Mouse (Mus musculus) myocyte (in vitro differentiated cells): ENCODE data around the gene Stil. TPM values are rescaled to one million over a fixed set of nuclear protein-coding genes. Genes with fewer than 3 reads are reported as not detected.

Experiments
- H3K27me3 ChIP-seq: one replicate; pipeline ENCODE4 v1.6.1; 2011; ENCODE audit not compliant: control insufficient read depth, insufficient read depth, insufficient read length
- H3K36me3 ChIP-seq: one replicate; pipeline ENCODE4 v1.6.1; 2011; ENCODE audit not compliant: control insufficient read depth, insufficient read depth
- H3K4me2 ChIP-seq: one replicate; pipeline ENCODE4 v1.6.1; 2011; ENCODE audit warnings: low read depth, control low read depth
- H3K4me3 ChIP-seq: one replicate; pipeline ENCODE4 v1.5.1; 2011; ENCODE audit warnings: mild to moderate bottlenecking, control low read depth, moderate library complexity
- H3K79me2 ChIP-seq: one replicate; pipeline ENCODE4 v1.6.1; 2011; ENCODE audit not compliant: control insufficient read depth, insufficient read depth
- H3ac ChIP-seq: one replicate; pipeline ENCODE4 v1.6.1; 2011; ENCODE audit not compliant: control insufficient read depth, insufficient read length
- CEBPB ChIP-seq: IDR thresholded peaks from 2 replicates; pipeline ENCODE4 v1.6.1; 2011; ENCODE audit warnings: mild to moderate bottlenecking, moderate library complexity; ENCODE audit not compliant: poor library complexity, insufficient read depth, severe bottlenecking
- E2F4 ChIP-seq: IDR thresholded peaks from one replicate; pipeline ENCODE4 v1.6.1; 2011; ENCODE audit warnings: mild to moderate bottlenecking, control low read depth, moderate library complexity; ENCODE audit not compliant: insufficient read depth
- MAX ChIP-seq: IDR thresholded peaks from one replicate; pipeline ENCODE4 v1.6.1; 2011; ENCODE audit warnings: low read depth, mild to moderate bottlenecking, control low read depth
- MYOD1 ChIP-seq, 3 experiments: IDR thresholded peaks; one replicate each; pipeline ENCODE4 v1.6.1; 2011; ENCODE audit warnings: control low read depth in 2 of 3, low read depth in 2 of 3, mild to moderate bottlenecking in 2 of 3, moderate library complexity in 1 of 3; ENCODE audit not compliant: insufficient read length in 2 of 3, control insufficient read depth in 1 of 3
- MYOG ChIP-seq, 3 experiments: IDR thresholded peaks; one replicate each; pipeline ENCODE4 v1.6.1; 2011; ENCODE audit warnings: control low read depth in 2 of 3, low read depth in 2 of 3, mild to moderate bottlenecking in 2 of 3; ENCODE audit not compliant: insufficient read length in 2 of 3, control insufficient read depth in 1 of 3, insufficient read depth in 1 of 3
- POLR2A ChIP-seq: IDR thresholded peaks from one replicate; pipeline ENCODE4 v1.6.1; 2011; ENCODE audit warnings: low read depth, mild to moderate bottlenecking, control low read depth, moderate library complexity; ENCODE audit not compliant: insufficient read length
- POLR2AphosphoS2 ChIP-seq: IDR thresholded peaks from one replicate; pipeline ENCODE4 v1.6.1; 2011; ENCODE audit warnings: low read depth, control low read depth; ENCODE audit not compliant: insufficient read length
- REST ChIP-seq: IDR thresholded peaks from one replicate; pipeline ENCODE4 v1.6.1; 2011; ENCODE audit warnings: mild to moderate bottlenecking, control low read depth, moderate library complexity; ENCODE audit not compliant: insufficient read depth, insufficient read length
- SRF ChIP-seq: IDR thresholded peaks from one replicate; pipeline ENCODE4 v1.6.1; 2011; ENCODE audit warnings: low read depth; ENCODE audit not compliant: control insufficient read depth, insufficient read length
- TCF12 ChIP-seq: IDR thresholded peaks from one replicate; pipeline ENCODE4 v1.6.1; 2011; ENCODE audit warnings: mild to moderate bottlenecking, control low read depth; ENCODE audit not compliant: poor library complexity, insufficient read depth, severe bottlenecking
- TCF3 ChIP-seq: IDR thresholded peaks from one replicate; pipeline ENCODE4 v1.6.1; 2011; ENCODE audit warnings: low read depth, control low read depth; ENCODE audit not compliant: insufficient read length
- USF1 ChIP-seq: IDR thresholded peaks from one replicate; pipeline ENCODE4 v1.6.1; 2011; ENCODE audit warnings: low read depth, mild to moderate bottlenecking, control low read depth, moderate library complexity
- polyA plus RNA-seq: library from polyadenylated mRNA; unstranded; fragments of >200 nt; fragmentation: generic; extraction: Trizol; gene quantifications from one replicate; pipeline ENCODE4 v1.2.1, GENCODE M21; 2012; ENCODE audit warnings: missing spikeins

Stil gene
- polyA plus RNA-seq, 1 experiment: 1.6 TPM

GRCm38 (mm10) chr4:114997051-114997450, 2.9 kb upstream of the Stil start:
- Histone ChIP-seq H3K79me2 (peaks cover 20% of the 10 kb centered on the region), H3K4me3 (no peak overlapping the region), H3K27me3 (no peaks in the 10 kb centered on the region), H3K4me2 (no peak overlapping the region), H3K36me3 (no peaks in the 10 kb centered on the region), H3ac (no peak overlapping the region)
- TF ChIP-seq SRF: no peak
- TF ChIP-seq CEBPB: no peak
- no peak for TF ChIP-seq USF1

- Histone ChIP-seq H3K4me3 (peak overlapping the region; percentile 54), H3K79me2 (peaks cover 31% of the 10 kb centered on the region), H3K27me3 (no peaks in the 10 kb centered on the region), H3ac (no peak overlapping the region), H3K4me2 (peak overlapping the region; percentile 90), H3K36me3 (peaks cover 4% of the 10 kb centered on the region)
- TF ChIP-seq USF1 (no peak), REST (no peak)
These were observed 550 bp upstream of the Stil start for GRCm38 (mm10) chr4:114999445-114999772.

GRCm38 (mm10) chr4:115000429-115000795, 453 bp downstream of the Stil start:
- Histone ChIP-seq H3K79me2 (peaks cover 31% of the 10 kb centered on the region), H3K4me3 (peak overlapping the region; percentile 54), H3ac (no peak overlapping the region), H3K36me3 (peaks cover 4% of the 10 kb centered on the region), H3K4me2 (peak overlapping the region; percentile 62), H3K27me3 (no peaks in the 10 kb centered on the region)
- TF ChIP-seq E2F4 (no peak), MAX (no peak), REST (no peak), MYOD1 (IDR thresholded peaks at IDR 0.05; ENCODE audit: control insufficient read depth in 1 of 3, insufficient read length in 2 of 3, low read depth in 2 of 3) (no peak), POLR2AphosphoS2 (no peak), USF1 (no peak), TCF12 (no peak), TCF3 (no peak), CEBPB (no peak), MYOG (IDR thresholded peaks at IDR 0.05; ENCODE audit: control insufficient read depth in 1 of 3, insufficient read depth in 1 of 3, insufficient read length in 2 of 3, low read depth in 2 of 3) (no peak), SRF (no peak)

GRCm38 (mm10) chr4:115014276-115014675, 14.3 kb downstream of the Stil start:
- H3K36me3 ChIP-seq: peaks cover 32% of the 10 kb centered on the region
- TF ChIP-seq TCF3 (no peak), REST (no peak), USF1 (no peak), SRF (no peak), MYOD1 (IDR thresholded peaks at IDR 0.05; ENCODE audit: control insufficient read depth in 1 of 3, insufficient read length in 2 of 3, low read depth in 2 of 3) (no peak), POLR2A (no peak), E2F4 (no peak), MAX (no peak), POLR2AphosphoS2 (no peak), CEBPB (no peak), TCF12 (no peak), MYOG (IDR thresholded peaks at IDR 0.05; ENCODE audit: control insufficient read depth in 1 of 3, insufficient read depth in 1 of 3, insufficient read length in 2 of 3, low read depth in 2 of 3) (no peak)
- H3K4me3 ChIP-seq: no peak overlapping the region
- no peak overlapping the region for H3ac ChIP-seq
- H3K27me3 ChIP-seq: no peaks in the 10 kb centered on the region
- H3K79me2 ChIP-seq: no peaks in the 10 kb centered on the region
- H3K4me2 ChIP-seq: no peak overlapping the region

GRCm38 (mm10) chr4:115019997-115020396, 20.0 kb downstream of the Stil start:
- H3K36me3 ChIP-seq: peaks cover 26% of the 10 kb centered on the region
- no peaks in the 10 kb centered on the region for H3K79me2 ChIP-seq
- no peaks in the 10 kb centered on the region for H3K27me3 ChIP-seq
- TF ChIP-seq POLR2A (no peak), MAX (no peak), TCF3 (no peak), POLR2AphosphoS2 (no peak), REST (no peak), E2F4 (no peak), TCF12 (no peak), MYOD1 (IDR thresholded peaks at IDR 0.05; ENCODE audit: control insufficient read depth in 1 of 3, insufficient read length in 2 of 3, low read depth in 2 of 3) (no peak), CEBPB (no peak), SRF (no peak), USF1 (no peak), MYOG (IDR thresholded peaks at IDR 0.05; ENCODE audit: control insufficient read depth in 1 of 3, insufficient read depth in 1 of 3, insufficient read length in 2 of 3, low read depth in 2 of 3) (no peak)
- no peak overlapping the region for H3ac ChIP-seq
- no peak overlapping the region for H3K4me3 ChIP-seq
- no peak overlapping the region for H3K4me2 ChIP-seq

- TF ChIP-seq MYOD1 (IDR thresholded peaks at IDR 0.05; ENCODE audit: control insufficient read depth in 1 of 3, insufficient read length in 2 of 3, low read depth in 2 of 3): no peak
- TF ChIP-seq MAX: no peak
- TF ChIP-seq SRF: no peak
- TF ChIP-seq TCF3: no peak
- TF ChIP-seq CEBPB: peak; percentile 100
- peak; percentile 74 for TF ChIP-seq REST
- no peak for TF ChIP-seq USF1
- H3K79me2 ChIP-seq: no peaks in the 10 kb centered on the region
- H3K27me3 ChIP-seq: no peaks in the 10 kb centered on the region
- peaks cover 4% of the 10 kb centered on the region for H3K36me3 ChIP-seq
- H3K4me2 ChIP-seq: no peak overlapping the region
- H3K4me3 ChIP-seq: no peak overlapping the region
- no peak overlapping the region for H3ac ChIP-seq
These were observed 35.1 kb downstream of the Stil start for GRCm38 (mm10) chr4:115035043-115035442.
